Mouse (Mus musculus) stomach, postnatal 0 days (tissue): ENCODE measurements at regions not wholly inside any gene's neighbourhood (a gene's known extent, or its start where the extent isn't known, plus 50 kb on each side); places are given as distances from the start of the nearest gene placed in this dataset.

Source experiments
- CTCF ChIP-seq: IDR thresholded peaks from 2 replicates; pipeline ENCODE4 v1.5.1; 2016; ENCODE audit warnings: antibody characterized with exemption, low read depth, mild to moderate bottlenecking, moderate library complexity
- EP300 ChIP-seq: optimal IDR thresholded peaks from 2 replicates; pipeline ENCODE3; 2016; ENCODE audit warnings: antibody characterized with exemption

DNA sequence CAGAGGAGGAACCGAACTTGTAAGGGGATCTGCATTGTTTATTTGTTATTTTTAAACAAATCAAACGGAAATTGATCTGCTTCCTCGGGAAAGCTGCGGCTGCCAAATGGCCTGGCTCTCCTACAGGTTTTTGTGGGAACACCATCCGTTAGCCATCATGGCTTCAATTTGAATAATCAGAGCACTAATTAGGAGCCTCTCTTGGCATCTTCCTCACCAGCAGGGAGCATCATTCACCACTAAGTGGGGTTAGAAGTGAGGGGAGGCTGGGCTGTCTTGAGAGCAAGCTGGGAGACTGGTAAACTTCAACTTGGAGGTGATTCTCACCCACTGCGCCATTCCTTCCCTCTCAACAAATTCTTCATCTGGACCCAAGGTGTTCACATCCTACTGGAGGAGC, 60.2 kb upstream of the Xylt1 start:
- TF ChIP-seq EP300, result no peak
- peak; percentile 32; the same call in 1 of the 2 replicates for TF ChIP-seq CTCF
